Mouse (Mus musculus) hindbrain, embryonic 12.5 days (tissue): ENCODE data around the gene Rprd1b. TPM values are rescaled to one million over a fixed set of nuclear protein-coding genes. Genes with fewer than 3 reads are reported as not detected.

Experiments
- ATAC-seq: fragments of 200-750 bp; cut with Nextera tagmentation; 2 replicates; pipeline ENCODE4 v1.8.0; 2017; ENCODE audit warnings: moderate TSS enrichment; ENCODE audit not compliant: low FRiP score
- H3K27ac ChIP-seq: fragments of 300-500 bp; sonication (generic); 2 replicates; pipeline ENCODE4 v1.5.1; 2016; ENCODE audit warnings: mild to moderate bottlenecking
- H3K27me3 ChIP-seq: fragments of 300-500 bp; sonication (generic); 2 replicates; pipeline ENCODE4 v1.6.1; 2016; ENCODE audit warnings: mild to moderate bottlenecking
- H3K36me3 ChIP-seq: fragments of 300-500 bp; sonication (generic); 2 replicates; pipeline ENCODE4 v1.6.1; 2016; ENCODE audit warnings: mild to moderate bottlenecking
- H3K4me1 ChIP-seq: fragments of 300-500 bp; sonication (generic); 2 replicates; pipeline ENCODE4 v1.6.1; 2016
- H3K4me2 ChIP-seq: fragments of 300-500 bp; sonication (generic); replicated peaks from 2 replicates; pipeline ENCODE4 v1.6.1; 2016; ENCODE audit warnings: mild to moderate bottlenecking
- H3K4me3 ChIP-seq: fragments of 300-500 bp; sonication (generic); 2 replicates; pipeline ENCODE4 v1.5.1; 2016; ENCODE audit warnings: mild to moderate bottlenecking
- H3K9ac ChIP-seq: fragments of 300-500 bp; sonication (generic); 2 replicates; pipeline ENCODE4 v1.6.1; 2016; ENCODE audit warnings: mild to moderate bottlenecking, moderate library complexity
- H3K9me3 ChIP-seq: fragments of 300-500 bp; sonication (generic); replicated peaks from 2 replicates; pipeline ENCODE4 v1.6.1; 2016; ENCODE audit warnings: mild to moderate bottlenecking
- WGBS: fragments of 180-500 bp; shearing (Covaris S2); methylation state at CpG from one replicate; pipeline ENCODE4 v1.1.7; 2016; 5-methylcytosine and 5-hydroxymethylcytosine counted together
- polyA plus RNA-seq: library from polyadenylated mRNA; unstranded; fragments of >200 nt; fragmentation: Nextera tagmentation; extraction: Ambion mirVana; gene quantifications from 2 replicates; pipeline ENCODE4 v1.2.1, GENCODE M21; 2016

Gene Rprd1b
- polyA plus RNA-seq, 1 experiment from 2014 or later = 46.2 TPM

GRCm38 (mm10) chr2:158144750-158145527 lies 116.6 kb downstream of the Rprd1b start:
- no peak for ATAC-seq
- Histone ChIP-seq H3K9ac (no peak overlapping the region), H3K36me3 (no peaks in the 10 kb centered on the region), H3K27me3 (peaks cover 22% of the 10 kb centered on the region), H3K9me3 (no peaks in the 10 kb centered on the region), H3K4me1 (peaks cover 19% of the 10 kb centered on the region), H3K27ac (no peak overlapping the region), H3K4me2 (no peak overlapping the region), H3K4me3 (no peak overlapping the region)
- WGBS = 88% methylated on average over 6 of the region's 6 CpGs

GRCm38 (mm10) chr2:158145528-158146065 lies 117.3 kb downstream of the Rprd1b start:
- Histone ChIP-seq H3K27me3 (peaks cover 22% of the 10 kb centered on the region), H3K4me1 (peaks cover 16% of the 10 kb centered on the region), H3K4me3 (peak overlapping the region; percentile 32; the same call in 1 of the 2 replicates), H3K27ac (no peak overlapping the region), H3K9me3 (no peaks in the 10 kb centered on the region), H3K36me3 (no peaks in the 10 kb centered on the region), H3K9ac (no peak overlapping the region), H3K4me2 (peak overlapping the region; percentile 61)
- WGBS = 70% methylated on average over 5 of the region's 5 CpGs
- no peak for ATAC-seq

GRCm38 (mm10) chr2:158146223-158146622 lies 117.9 kb downstream of the Rprd1b start, which contains the start of gene Tgm2:
Gene Tgm2, minus strand, starts transcription at chr2:158146436.
- no peaks in the 10 kb centered on the region for H3K36me3 ChIP-seq
- peaks cover 12% of the 10 kb centered on the region for H3K4me1 ChIP-seq
- H3K27ac ChIP-seq = no peak within 1 kb of the TSS
- peak within 1 kb of the TSS; percentile 61 for H3K4me2 ChIP-seq
- WGBS = under 1% methylated on average over 32 of the region's 33 CpGs
- peak within 1 kb of the TSS; percentile 32 for H3K4me3 ChIP-seq
- H3K9me3 ChIP-seq = 0 out of 2 replicates have a peak, but pooled peaks cover 3% of the 10 kb centered on the region
- peaks cover 22% of the 10 kb centered on the region for H3K27me3 ChIP-seq
- peak within 1 kb of the TSS; percentile 44; the same call in 1 of the 2 replicates for H3K9ac ChIP-seq
- peak; percentile 42; the same call in 1 of the 2 replicates for ATAC-seq

GRCm38 (mm10) chr2:158146971-158147370 lies 118.7 kb downstream of the Rprd1b start:
- no peak overlapping the region for H3K27ac ChIP-seq
- H3K4me3 ChIP-seq = no peak overlapping the region
- H3K9ac ChIP-seq = no peak overlapping the region
- peaks cover 12% of the 10 kb centered on the region for H3K4me1 ChIP-seq
- H3K9me3 ChIP-seq = 0 out of 2 replicates have a peak, but pooled peaks cover 3% of the 10 kb centered on the region
- 86% methylated on average over 8 of the region's 8 CpGs for WGBS
- no peaks in the 10 kb centered on the region for H3K36me3 ChIP-seq
- peaks cover 22% of the 10 kb centered on the region for H3K27me3 ChIP-seq
- no peak overlapping the region for H3K4me2 ChIP-seq
- no peak for ATAC-seq

- WGBS = 97% methylated on average over 3 of the region's 3 CpGs
- no peak for ATAC-seq
- Histone ChIP-seq H3K4me2 (no peak overlapping the region), H3K4me3 (no peak overlapping the region), H3K36me3 (no peaks in the 10 kb centered on the region), H3K9ac (no peak overlapping the region), H3K4me1 (peaks cover 15% of the 10 kb centered on the region), H3K27ac (no peak overlapping the region), H3K27me3 (peaks cover 10% of the 10 kb centered on the region), H3K9me3 (0 out of 2 replicates have a peak, but pooled peaks cover 3% of the 10 kb centered on the region)
Measured at GRCm38 (mm10) chr2:158151077-158151476, 122.8 kb downstream of the Rprd1b start.

GRCm38 (mm10) chr2:158152685-158153309 lies 124.5 kb downstream of the Rprd1b start:
- no peaks in the 10 kb centered on the region for H3K36me3 ChIP-seq
- no peaks in the 10 kb centered on the region for H3K27me3 ChIP-seq
- 32% methylated on average over 6 of the region's 6 CpGs for WGBS
- H3K9me3 ChIP-seq = 0 out of 2 replicates have a peak, but pooled peaks cover 3% of the 10 kb centered on the region
- no peak overlapping the region for H3K4me3 ChIP-seq
- H3K4me1 ChIP-seq = peaks cover 10% of the 10 kb centered on the region
- peak overlapping the region; percentile 44 for H3K27ac ChIP-seq
- H3K4me2 ChIP-seq = 0 out of 2 replicates have a peak overlapping the region, but pooled peaks have one; percentile 51
- peak; percentile 80 for ATAC-seq
- no peak overlapping the region for H3K9ac ChIP-seq

- H3K9ac ChIP-seq = no peak overlapping the region
- peak overlapping the region; percentile 67 for H3K27ac ChIP-seq
- H3K27me3 ChIP-seq = no peaks in the 10 kb centered on the region
- ATAC-seq = 0 out of 2 replicates have a peak, but pooled peaks have one; percentile 26
- no peaks in the 10 kb centered on the region for H3K36me3 ChIP-seq
- peak overlapping the region; percentile 51 for H3K4me2 ChIP-seq
- 1% methylated on average over 22 of the region's 22 CpGs for WGBS
- H3K4me1 ChIP-seq = peaks cover 10% of the 10 kb centered on the region
- H3K9me3 ChIP-seq = 0 out of 2 replicates have a peak, but pooled peaks cover 3% of the 10 kb centered on the region
- peak overlapping the region; percentile 24 for H3K4me3 ChIP-seq
Measured at GRCm38 (mm10) chr2:158153728-158154343, 125.5 kb downstream of the Rprd1b start.

GRCm38 (mm10) chr2:158154641-158155040 lies 126.3 kb downstream of the Rprd1b start:
- H3K4me2 ChIP-seq = no peak overlapping the region
- no peaks in the 10 kb centered on the region for H3K27me3 ChIP-seq
- no peak overlapping the region for H3K9ac ChIP-seq
- WGBS = 45% methylated on average over 8 of the region's 8 CpGs
- H3K4me1 ChIP-seq = peaks cover 10% of the 10 kb centered on the region
- H3K9me3 ChIP-seq = 0 out of 2 replicates have a peak, but pooled peaks cover 3% of the 10 kb centered on the region
- 0 out of 2 replicates have a peak overlapping the region, but pooled peaks have one; percentile 67 for H3K27ac ChIP-seq
- H3K4me3 ChIP-seq = no peak overlapping the region
- H3K36me3 ChIP-seq = no peaks in the 10 kb centered on the region
- ATAC-seq = no peak

GRCm38 (mm10) chr2:158155101-158155500 lies 126.8 kb downstream of the Rprd1b start:
- Histone ChIP-seq H3K36me3 (no peaks in the 10 kb centered on the region), H3K9me3 (0 out of 2 replicates have a peak, but pooled peaks cover 3% of the 10 kb centered on the region), H3K27me3 (no peaks in the 10 kb centered on the region), H3K9ac (no peak overlapping the region), H3K4me2 (no peak overlapping the region), H3K4me1 (peaks cover 15% of the 10 kb centered on the region), H3K27ac (no peak overlapping the region), H3K4me3 (no peak overlapping the region)
- WGBS = 88% methylated on average over 7 of the region's 7 CpGs
- ATAC-seq = no peak

- WGBS = 61% methylated on average over 2 of the region's 2 CpGs
- Histone ChIP-seq H3K9ac (no peak overlapping the region), H3K9me3 (0 out of 2 replicates have a peak, but pooled peaks cover 3% of the 10 kb centered on the region), H3K27ac (no peak overlapping the region), H3K4me3 (no peak overlapping the region), H3K4me2 (no peak overlapping the region), H3K4me1 (peaks cover 16% of the 10 kb centered on the region), H3K27me3 (no peaks in the 10 kb centered on the region), H3K36me3 (no peaks in the 10 kb centered on the region)
- ATAC-seq = no peak
Measured at GRCm38 (mm10) chr2:158155615-158156014, 127.3 kb downstream of the Rprd1b start.

- no peak for ATAC-seq
- no peaks in the 10 kb centered on the region for H3K9me3 ChIP-seq
- no peak overlapping the region for H3K4me2 ChIP-seq
Measured at GRCm38 (mm10) chr2:158156487-158156886, 128.2 kb downstream of the Rprd1b start.

More at GRCm38 (mm10) chr2:158156487-158156886, 128.2 kb downstream of the Rprd1b start:
- Histone ChIP-seq H3K27me3 (no peaks in the 10 kb centered on the region), H3K36me3 (no peaks in the 10 kb centered on the region), H3K4me3 (no peak overlapping the region), H3K27ac (no peak overlapping the region), H3K4me1 (peaks cover 16% of the 10 kb centered on the region), H3K9ac (no peak overlapping the region)
- WGBS = 89% methylated on average over 9 of the region's 9 CpGs
